Comparison of ENCODE assay signal across 13 mouse cellular contexts in the genomic region with DNA sequence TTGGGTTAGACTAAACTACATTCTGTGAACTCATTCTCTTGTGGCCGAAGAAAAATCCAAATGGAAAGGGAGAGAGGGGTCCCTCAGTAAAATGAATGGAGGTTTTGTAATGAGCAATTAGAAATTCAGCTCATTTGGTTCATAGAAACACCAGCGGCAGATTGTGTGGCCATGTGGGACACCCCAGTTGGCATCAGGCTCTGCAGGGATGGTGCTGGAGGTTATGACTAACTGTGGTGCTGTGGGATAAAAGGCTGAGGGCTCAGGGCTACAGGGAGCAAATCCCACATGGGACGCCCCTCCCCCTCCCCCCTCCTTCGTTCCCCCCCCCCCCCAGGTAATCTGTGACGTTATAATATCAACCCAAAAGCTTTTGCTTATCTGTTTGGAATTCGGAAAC.
DNase-seq lines count a peak whose midpoint lies in the region; ATAC-seq lines count a peak whose summit lies in the region.
"Had no signal": no experiment of that assay in that cellular context is flagged by ENCODE, and none has a peak within 500 bp of the region (broad histone marks: within the 10 kb centered on the region; RNA-seq: fewer than 3 reads in every experiment).

No protein-coding gene starts in this region.

- peak; percentile 73 for ATAC-seq in midbrain, embryonic 11.5 days (ENCODE audit: low FRiP score)
- ATAC-seq in hindbrain, embryonic 16.5 days = peak; percentile 67
- peak; percentile 80 for ATAC-seq in midbrain, embryonic 14.5 days (ENCODE audit: low FRiP score, low TSS enrichment)

- peaks cover 8% of the 10 kb centered on the region; the same call in 1 of the 2 replicates for H3K4me1 ChIP-seq in midbrain, embryonic 11.5 days (ENCODE audit: control insufficient read depth, insufficient read depth, low read length)
- peaks cover 27% of the 10 kb centered on the region for H3K4me1 ChIP-seq in midbrain, embryonic 10.5 days
- peaks cover 12% of the 10 kb centered on the region for H3K4me1 ChIP-seq in hindbrain, embryonic 16.5 days (ENCODE audit: control insufficient read depth, insufficient read depth, low read depth, low read length)
- peaks cover 23% of the 10 kb centered on the region for H3K4me1 ChIP-seq in midbrain, embryonic 14.5 days (ENCODE audit: control insufficient read depth, insufficient read depth, low read length)
- H3K4me1 ChIP-seq: liver, embryonic 15.5 days; megakaryocyte, embryonic 14.5 days had no signal

- WGBS in midbrain, embryonic 11.5 days = 62% methylated on average over 5 of the region's 6 CpGs
- 53% methylated on average over 6 of the region's 6 CpGs for WGBS in midbrain, embryonic 10.5 days
- 42% methylated on average over 5 of the region's 6 CpGs for WGBS in hindbrain, embryonic 16.5 days
- WGBS in midbrain, embryonic 14.5 days = 24% methylated on average over 6 of the region's 6 CpGs

- H3K4me2 ChIP-seq in midbrain, embryonic 11.5 days = no peak overlapping the region
- no peak overlapping the region for H3K4me2 ChIP-seq in hindbrain, embryonic 16.5 days (ENCODE audit: low read length)
- no peak overlapping the region for H3K4me2 ChIP-seq in midbrain, embryonic 14.5 days (ENCODE audit: low read length)
- H3K4me2 ChIP-seq: liver, embryonic 15.5 days had no signal

- H3K36me3 ChIP-seq in midbrain, embryonic 11.5 days (ENCODE audit: control insufficient read depth, insufficient read depth, low read length) = no peaks in the 10 kb centered on the region
- no peaks in the 10 kb centered on the region for H3K36me3 ChIP-seq in midbrain, embryonic 10.5 days
- H3K36me3 ChIP-seq in hindbrain, embryonic 16.5 days (ENCODE audit: control insufficient read depth, insufficient read depth, low read length) = no peaks in the 10 kb centered on the region
- no peaks in the 10 kb centered on the region for H3K36me3 ChIP-seq in midbrain, embryonic 14.5 days (ENCODE audit: control insufficient read depth, insufficient read depth, low read length)
- H3K36me3 ChIP-seq: liver, embryonic 15.5 days had no signal

- H3K9me3 ChIP-seq in midbrain, embryonic 11.5 days (ENCODE audit: control insufficient read depth, low read length) = no peaks in the 10 kb centered on the region
- no peaks in the 10 kb centered on the region for H3K9me3 ChIP-seq in midbrain, embryonic 10.5 days (replicated peaks)
- H3K9me3 ChIP-seq in hindbrain, embryonic 16.5 days (ENCODE audit: control insufficient read depth, low read length) = no peaks in the 10 kb centered on the region
- no peaks in the 10 kb centered on the region for H3K9me3 ChIP-seq in midbrain, embryonic 14.5 days (ENCODE audit: control insufficient read depth, low read length)
- H3K9me3 ChIP-seq: liver, embryonic 15.5 days had no signal

- no peak overlapping the region; the same call in 1 of the 2 replicates for H3K27ac ChIP-seq in midbrain, embryonic 11.5 days (ENCODE audit: low read depth, low read length)
- no peak overlapping the region for H3K27ac ChIP-seq in midbrain, embryonic 10.5 days (replicated peaks)
- H3K27ac ChIP-seq in hindbrain, embryonic 16.5 days (ENCODE audit: low read depth, low read length) = no peak overlapping the region
- peak overlapping the region; percentile 77 for H3K27ac ChIP-seq in midbrain, embryonic 14.5 days (replicated peaks; ENCODE audit: low read depth, low read length)
- H3K27ac ChIP-seq: liver, embryonic 15.5 days had no signal

- no peak for DNase-seq in midbrain, embryonic 11.5 days (ENCODE audit: low spot score, missing footprints)
- DNase-seq in midbrain, embryonic 10.5 days (ENCODE audit: low spot score) = no peak
- peak; percentile 63 to 75 for DNase-seq in cerebellum, postnatal 10 days
- peak; percentile 50 for DNase-seq in midbrain, embryonic 14.5 days
- DNase-seq in adrenal gland, postnatal 4 days (ENCODE audit: low spot score in 2 of 2) = no peak
- no peak for DNase-seq in heart, postnatal 14 days
- DNase-seq in heart, adult 9 months (ENCODE audit: low spot score in 2 of 2) = no peak
- DNase-seq: gastrocnemius, postnatal 10 days; heart, postnatal 10 days; kidney, adult 8-10 months had no signal

- H3K4me3 ChIP-seq in midbrain, embryonic 11.5 days (ENCODE audit: low read depth, low read length) = no peak overlapping the region
- no peak overlapping the region for H3K4me3 ChIP-seq in midbrain, embryonic 10.5 days
- no peak overlapping the region for H3K4me3 ChIP-seq in hindbrain, embryonic 16.5 days (ENCODE audit: low read length)
- no peak overlapping the region for H3K4me3 ChIP-seq in midbrain, embryonic 14.5 days (replicated peaks; ENCODE audit: low read depth, low read length)
- H3K4me3 ChIP-seq: liver, embryonic 15.5 days; megakaryocyte, embryonic 14.5 days had no signal

- intact Hi-C loops in heart, postnatal 14 days (cut with DNase I) = no loop called here

- H3K27me3 ChIP-seq in midbrain, embryonic 11.5 days (ENCODE audit: control insufficient read depth, insufficient read depth, low read length) = peaks cover 25% of the 10 kb centered on the region
- H3K27me3 ChIP-seq in midbrain, embryonic 10.5 days (ENCODE audit: low read depth, poor library complexity, severe bottlenecking) = peaks cover 97% of the 10 kb centered on the region
- 0 out of 2 replicates have a peak, but pooled peaks cover 3% of the 10 kb centered on the region for H3K27me3 ChIP-seq in hindbrain, embryonic 16.5 days (replicated peaks; ENCODE audit: control insufficient read depth, insufficient read depth, low read length)
- H3K27me3 ChIP-seq in midbrain, embryonic 14.5 days (ENCODE audit: control insufficient read depth, insufficient read depth, low read length) = no peaks in the 10 kb centered on the region
- H3K27me3 ChIP-seq: liver, embryonic 15.5 days; megakaryocyte, embryonic 14.5 days had no signal

- no peak overlapping the region for H3K9ac ChIP-seq in midbrain, embryonic 11.5 days (ENCODE audit: low read length)
- no peak overlapping the region for H3K9ac ChIP-seq in hindbrain, embryonic 16.5 days (ENCODE audit: low read depth, low read length)
- no peak overlapping the region for H3K9ac ChIP-seq in midbrain, embryonic 14.5 days (replicated peaks; ENCODE audit: low read length)
- H3K9ac ChIP-seq: liver, embryonic 15.5 days had no signal

Comparison
In these comparisons a context has a peak if more than half of its experiments do, and no peak if none do; other contexts are left out.
1. DNase-seq: peak in cerebellum, postnatal 10 days (2 of 2) and midbrain, embryonic 14.5 days (single experiment); none in midbrain, embryonic 11.5 days (single experiment), midbrain, embryonic 10.5 days (single experiment), adrenal gland, postnatal 4 days (0 of 2), heart, postnatal 14 days (0 of 2) and heart, adult 9 months (0 of 2).
2. Peak in every context shown above with its lines, with median percentiles within 50 percentile points of each other: ATAC-seq.